Mouse (Mus musculus): ENCODE data around the gene Hoxa13.

The Hoxa13 gene

DNA sequence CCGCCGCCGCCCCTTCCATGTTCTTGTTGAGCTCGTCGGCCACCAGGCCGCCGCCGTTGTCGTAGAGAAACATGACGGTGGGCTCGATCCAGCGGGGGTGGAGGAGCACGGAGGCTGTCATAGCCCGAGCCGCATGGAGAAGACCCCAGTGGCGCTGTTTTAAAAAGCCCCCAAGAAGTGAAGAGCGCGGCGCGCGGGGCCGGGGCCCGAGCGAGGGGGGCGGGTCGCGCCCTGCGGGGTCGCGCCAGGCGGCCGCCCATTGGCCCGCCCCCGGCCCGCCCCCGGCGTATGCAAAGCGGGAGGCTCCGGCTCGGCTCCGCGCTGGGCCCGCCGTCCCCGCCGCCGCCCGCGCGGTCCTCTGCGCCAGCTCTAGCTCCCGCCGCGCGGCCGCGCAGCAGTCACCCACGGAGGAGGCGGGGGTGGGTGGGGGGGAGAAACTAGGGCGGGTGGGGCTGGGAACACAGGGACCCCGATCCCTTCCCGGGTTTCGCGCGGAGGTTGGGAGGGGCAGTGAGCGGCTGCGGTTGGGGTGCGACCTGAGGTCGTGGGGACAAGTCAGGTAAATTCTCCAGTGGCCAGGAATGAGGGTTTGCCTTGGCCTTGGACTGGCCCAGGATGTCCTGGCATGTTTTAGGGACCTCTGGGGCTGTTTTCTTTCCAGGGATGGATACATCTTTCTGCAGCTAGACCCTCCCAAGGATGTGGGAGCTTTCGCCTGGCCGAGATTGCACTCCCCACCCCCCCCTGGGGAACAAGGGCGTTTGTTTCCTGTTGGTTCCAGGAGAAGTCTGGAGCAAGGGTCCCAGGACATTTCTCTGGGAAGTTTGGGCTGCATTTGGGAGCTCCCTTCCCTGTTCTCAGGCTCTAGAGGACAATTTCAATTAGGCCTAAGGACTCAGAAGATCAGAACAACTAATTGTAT lies at the start of gene Hoxa13:
TSS of gene Hoxa13 (minus strand) at position 227 of the 922 bp plus-strand sequence.
- in situ Hi-C loops (cut with MboI; ENCODE audit: unreplicated experiment in 2 of 2), result loop anchor here in 1 of 2 experiments (25.0 kb wide), 1 partner anchor 1951 kb away; no protein-coding TSS in a partner anchor

- in situ Hi-C loops (cut with MboI; ENCODE audit: unreplicated experiment in 2 of 2), result no loop called here
These were observed 49.7 kb upstream of the Hoxa13 start for GRCm38 (mm10) chr6:52310366-52310765.

- in situ Hi-C loops (cut with MboI; ENCODE audit: unreplicated experiment in 2 of 2), result loop anchor here (5.0 to 10.0 kb wide), 4 partner anchors 268 to 528 kb away; no protein-coding TSS in a partner anchor
These were observed 49.1 kb upstream of the Hoxa13 start for GRCm38 (mm10) chr6:52309766-52310165.

DNA sequence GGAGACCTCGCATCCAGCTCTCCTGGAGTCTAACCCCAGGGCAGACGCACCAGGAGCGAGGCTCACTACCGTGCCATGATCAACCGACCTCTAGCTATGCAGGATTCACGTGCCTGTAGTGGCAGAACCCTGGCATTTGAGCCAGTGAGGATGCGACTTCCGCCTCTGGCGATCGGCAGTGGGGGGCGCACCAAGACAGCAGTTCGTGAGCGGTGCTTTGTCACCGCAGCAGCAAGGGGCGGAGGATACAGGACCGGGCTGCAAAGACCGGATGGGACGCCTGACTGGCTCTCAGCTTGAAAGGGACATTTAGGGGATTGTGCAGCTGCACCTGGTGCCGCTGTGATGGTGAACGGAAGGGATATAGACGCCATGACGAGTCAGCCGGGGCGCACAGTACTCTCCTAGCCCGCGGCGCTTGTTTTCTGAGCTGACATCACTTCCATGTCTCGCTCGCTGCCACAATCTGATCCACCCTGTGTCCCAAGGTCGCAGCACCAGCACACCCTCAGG lies 45.3 kb upstream of the Hoxa13 start:
- in situ Hi-C loops (cut with MboI; ENCODE audit: unreplicated experiment in 2 of 2), result loop anchor here (5.0 to 10.0 kb wide), 4 partner anchors 271 to 531 kb away; no protein-coding TSS in a partner anchor

- in situ Hi-C loops (cut with MboI; ENCODE audit: unreplicated experiment in 2 of 2), result loop anchor here in 1 of 2 experiments (10.0 kb wide), 1 partner anchor 421 kb away; no protein-coding TSS in a partner anchor
These were observed 42.7 kb upstream of the Hoxa13 start for GRCm38 (mm10) chr6:52303426-52303825.

DNA sequence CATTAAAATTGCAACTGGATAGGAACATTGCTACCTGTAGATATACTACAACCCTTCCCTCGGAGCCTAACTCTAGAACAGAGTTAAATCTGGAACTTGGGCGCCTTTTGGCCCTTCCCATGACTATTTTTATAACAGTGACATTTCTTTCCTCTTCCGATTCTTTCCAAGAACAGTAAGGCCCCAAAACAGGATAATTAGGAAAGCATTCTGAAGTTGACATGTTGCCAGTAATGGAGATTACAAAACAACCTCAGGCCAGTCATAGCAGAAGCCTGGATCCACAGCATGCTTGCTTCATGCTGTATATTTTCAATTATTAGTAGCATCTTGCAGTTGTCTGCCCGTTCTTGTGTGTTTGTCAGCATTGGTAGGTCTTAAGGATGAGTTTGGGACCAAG lies 40.1 kb upstream of the Hoxa13 start:
- in situ Hi-C loops (cut with MboI; ENCODE audit: unreplicated experiment in 2 of 2), result loop anchor here in 1 of 2 experiments (10.0 kb wide), 1 partner anchor 424 kb away; no protein-coding TSS in a partner anchor

DNA sequence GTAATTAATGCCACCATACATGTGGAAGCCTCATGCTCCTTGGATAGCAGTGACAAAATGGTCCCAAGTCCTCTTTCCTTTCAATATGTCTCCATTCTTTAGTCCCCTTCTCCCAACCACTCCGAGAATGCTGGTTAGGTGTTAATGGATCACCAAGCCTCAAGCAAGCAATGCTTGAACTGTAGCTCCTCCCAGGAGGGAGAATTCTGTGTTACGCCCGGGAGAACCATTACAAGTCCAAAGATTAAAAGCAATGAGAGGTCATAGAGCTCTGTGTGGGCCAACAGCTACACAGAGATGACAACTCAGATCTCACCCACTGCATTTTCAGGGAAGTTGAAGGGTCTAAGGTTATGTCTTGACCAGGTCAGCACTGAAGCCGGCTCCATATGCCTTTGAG lies 37.8 kb upstream of the Hoxa13 start:
- in situ Hi-C loops (cut with MboI; ENCODE audit: unreplicated experiment in 2 of 2), result no loop called here

DNA sequence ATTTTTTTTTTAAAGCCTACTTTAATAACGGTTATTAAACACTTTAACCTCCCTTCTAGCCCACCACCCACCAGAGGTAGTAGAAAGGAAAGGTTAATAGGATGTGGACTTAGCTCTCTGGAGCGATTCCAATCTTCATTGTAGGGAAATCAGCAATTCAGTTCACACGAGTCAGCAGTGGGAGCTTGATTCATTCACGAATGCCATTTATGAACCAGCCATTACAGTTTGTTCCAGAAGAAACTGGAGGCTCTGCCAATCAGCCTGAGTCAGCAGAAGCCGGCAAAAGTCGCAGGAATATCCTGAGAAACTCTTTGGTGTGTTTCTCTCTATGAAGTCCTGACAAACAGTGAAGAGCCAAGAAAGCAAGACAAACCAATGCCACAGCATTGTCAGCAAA lies 33.9 kb upstream of the Hoxa13 start:
- in situ Hi-C loops (cut with MboI; ENCODE audit: unreplicated experiment in 2 of 2), result no loop called here

DNA sequence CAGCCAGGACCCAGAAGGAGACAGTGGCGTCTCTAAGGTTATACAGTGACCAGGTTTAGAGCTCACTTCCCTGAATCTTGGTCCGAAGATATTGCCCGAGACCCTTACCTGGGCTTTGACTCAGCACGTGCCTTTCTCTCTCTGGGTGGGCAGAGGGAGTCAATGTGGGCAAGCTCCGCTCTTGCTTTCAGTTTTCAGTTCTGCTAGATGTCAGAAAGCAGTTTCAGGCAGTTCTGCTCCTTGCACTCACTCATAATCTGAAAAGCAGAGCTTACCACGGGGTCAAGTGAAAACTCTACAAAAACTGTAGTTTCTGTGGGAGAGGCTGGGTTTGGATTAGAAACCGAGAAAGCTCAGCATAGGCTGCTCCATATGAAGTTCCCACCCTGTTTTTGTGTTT lies 31.6 kb upstream of the Hoxa13 start:
- in situ Hi-C loops (cut with MboI; ENCODE audit: unreplicated experiment in 2 of 2), result no loop called here

DNA sequence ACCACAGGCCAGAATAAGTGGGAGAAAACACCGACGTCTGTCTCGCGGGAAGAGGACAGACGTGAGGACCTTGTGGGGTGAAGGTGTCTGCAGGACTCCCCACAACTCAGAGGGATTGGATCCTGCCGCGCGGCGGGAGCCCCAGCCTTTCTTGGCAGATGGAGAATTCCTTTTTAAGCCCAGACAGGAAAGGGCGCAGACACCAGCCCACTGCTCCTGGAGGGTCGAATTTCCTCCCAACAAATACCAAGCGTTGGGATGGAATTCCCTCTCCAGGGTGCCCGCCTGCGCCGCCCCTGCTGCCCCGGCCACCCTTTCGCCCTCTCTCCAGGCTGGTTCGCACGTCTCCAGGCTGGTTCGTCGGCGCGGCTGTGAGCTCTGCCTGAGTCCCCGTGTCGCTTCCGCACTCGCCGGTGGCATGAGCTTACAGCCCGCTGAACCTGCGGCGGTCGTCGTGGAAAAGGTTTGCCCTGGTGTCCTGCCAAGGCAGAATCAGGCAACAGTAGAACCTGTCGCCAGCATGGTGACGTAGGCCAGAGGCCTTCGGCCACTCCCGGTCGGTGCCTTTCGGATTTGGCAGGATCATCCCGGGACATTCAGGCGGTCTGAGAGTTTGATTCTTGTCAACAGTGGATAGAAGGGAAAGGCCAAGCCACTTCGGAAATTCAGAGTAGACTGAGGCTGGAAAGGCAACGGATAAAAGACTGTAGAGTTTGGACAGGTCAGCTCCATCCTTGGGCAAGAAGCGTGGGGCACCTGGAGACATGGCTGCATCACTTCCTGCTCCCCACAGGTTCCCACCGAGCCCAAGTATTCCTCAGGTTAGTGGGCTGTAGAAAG lies 30.6 kb upstream of the Hoxa13 start:
- in situ Hi-C loops (cut with MboI; ENCODE audit: unreplicated experiment in 2 of 2), result no loop called here

DNA sequence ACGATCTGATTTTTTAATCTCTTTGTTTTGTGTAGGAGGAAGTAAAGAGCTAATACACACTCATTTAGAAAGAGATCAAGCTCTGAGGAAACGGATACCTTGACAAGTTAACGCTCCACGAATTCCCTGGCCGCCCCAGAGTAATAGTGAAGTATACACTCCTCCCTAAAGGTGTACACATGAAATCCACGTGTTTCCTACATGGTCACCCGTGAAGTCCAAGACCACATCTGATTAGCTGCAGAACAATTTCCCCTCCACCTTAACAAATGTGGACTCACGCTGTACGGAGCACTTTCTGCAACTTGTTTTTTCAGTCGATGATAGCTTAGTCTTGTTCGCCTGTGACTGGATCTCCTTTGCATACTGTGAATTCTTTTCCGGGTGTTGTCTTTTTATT lies 29.5 kb upstream of the Hoxa13 start:
- in situ Hi-C loops (cut with MboI; ENCODE audit: unreplicated experiment in 2 of 2), result no loop called here

- in situ Hi-C loops (cut with MboI; ENCODE audit: unreplicated experiment in 2 of 2), result no loop called here
These were observed 23.2 kb upstream of the Hoxa13 start for GRCm38 (mm10) chr6:52283896-52284295.

DNA sequence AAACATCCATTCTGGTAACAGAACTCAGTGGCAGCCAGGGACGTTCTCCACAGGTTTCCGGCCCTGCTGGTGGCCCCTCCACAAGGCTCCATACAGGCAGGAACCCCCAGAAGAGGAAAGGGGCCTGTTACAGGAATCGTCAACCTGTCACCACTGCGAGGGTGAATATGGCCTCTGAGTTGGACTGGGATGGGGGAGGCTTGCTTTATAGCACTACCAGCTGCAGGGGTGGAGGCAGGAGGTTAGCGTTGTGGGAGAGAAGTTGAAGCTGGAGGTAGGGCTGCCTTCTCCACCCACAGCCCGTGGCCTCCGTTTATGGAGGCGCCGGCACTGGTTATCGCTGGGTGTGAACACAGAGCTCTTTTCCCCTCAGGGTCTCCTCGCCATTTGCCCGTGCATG lies 20.4 kb upstream of the Hoxa13 start:
- in situ Hi-C loops (cut with MboI; ENCODE audit: unreplicated experiment in 2 of 2), result no loop called here

GRCm38 (mm10) chr6:52276920-52277319 lies 16.2 kb upstream of the Hoxa13 start:
- in situ Hi-C loops (cut with MboI; ENCODE audit: unreplicated experiment in 2 of 2), result no loop called here

GRCm38 (mm10) chr6:52276382-52276781 lies 15.7 kb upstream of the Hoxa13 start:
- in situ Hi-C loops (cut with MboI; ENCODE audit: unreplicated experiment in 2 of 2), result no loop called here

DNA sequence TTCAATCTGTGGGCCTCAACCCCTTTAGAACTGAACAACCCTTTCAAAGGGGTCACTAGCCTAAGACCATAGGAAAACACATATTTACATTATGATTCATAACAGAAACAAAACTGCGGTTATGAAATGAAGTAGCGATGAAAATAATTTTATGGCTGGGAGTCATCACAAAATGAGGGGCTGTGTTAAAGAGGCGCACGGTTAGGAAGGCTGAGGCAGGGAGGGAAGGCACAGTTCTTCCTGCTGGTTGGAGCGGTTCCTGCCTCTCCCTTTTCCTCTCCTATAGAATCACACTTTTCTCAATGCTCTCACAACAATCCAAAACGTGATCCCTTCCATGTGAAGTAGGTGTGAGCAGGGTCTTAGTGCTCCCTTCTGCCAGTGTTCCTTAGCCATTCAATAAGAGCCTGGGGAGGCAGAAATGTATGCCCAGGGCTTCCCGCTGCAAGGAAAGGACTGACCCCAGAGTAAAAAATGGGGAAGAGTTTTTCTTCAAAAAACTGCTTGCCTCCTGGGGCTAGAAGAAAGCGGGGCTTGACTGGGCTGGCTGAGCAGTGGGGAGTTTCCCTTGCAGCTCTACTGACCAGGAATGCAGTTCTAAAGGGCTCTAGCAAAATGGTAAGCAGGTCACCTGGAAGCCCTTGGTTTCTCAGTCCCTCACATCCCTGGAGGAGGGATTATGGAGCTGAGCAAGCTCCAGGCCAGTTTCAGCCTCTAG lies 15.0 kb upstream of the Hoxa13 start:
- in situ Hi-C loops (cut with MboI; ENCODE audit: unreplicated experiment in 2 of 2), result no loop called here

DNA sequence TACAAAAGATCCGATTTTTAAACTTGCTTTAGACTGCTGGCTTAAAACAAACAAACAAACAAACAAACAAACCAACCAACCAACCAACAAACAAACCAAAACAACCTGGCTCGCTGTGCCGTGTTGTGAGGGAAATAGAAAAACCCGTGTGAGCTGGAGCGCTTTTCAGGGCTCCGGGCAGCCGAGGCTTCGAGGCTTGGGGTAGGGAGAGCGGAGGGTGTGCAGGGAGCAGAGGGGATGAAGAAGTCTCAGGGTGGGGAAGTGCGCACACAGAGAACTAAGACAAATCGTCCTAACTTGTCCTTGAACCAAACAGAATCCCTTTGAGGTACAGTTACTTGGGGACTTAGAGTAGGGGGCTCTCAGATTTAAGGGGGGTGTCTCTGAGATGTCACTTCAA lies 13.9 kb upstream of the Hoxa13 start:
- in situ Hi-C loops (cut with MboI; ENCODE audit: unreplicated experiment in 2 of 2), result loop anchor here in 1 of 2 experiments (25.0 kb wide), 1 partner anchor 1938 kb away; no protein-coding TSS in a partner anchor

- in situ Hi-C loops (cut with MboI; ENCODE audit: unreplicated experiment in 2 of 2), result loop anchor here in 1 of 2 experiments (25.0 kb wide), 1 partner anchor 1939 kb away; no protein-coding TSS in a partner anchor
These were observed 13.1 kb upstream of the Hoxa13 start for GRCm38 (mm10) chr6:52273656-52274280.
